Mouse (Mus musculus) neural tube, embryonic 10.5 days (tissue): ENCODE results near the gene Cd163.
"Not testable (repeated sequence)": the region's sequence is repeated elsewhere in the genome, so short reads cannot be mapped to it uniquely, and the experiment has no call there.

Experiments used
- DNase-seq: peaks from one replicate; pipeline ENCODE4 v3.0.0-alpha.2; 2017; ENCODE audit warnings: low spot score; ENCODE audit errors: extremely low spot score

The Cd163 gene

GRCm38 (mm10) chr6:124304356-124304755 is at the start of gene Cd163:
Gene Cd163, plus strand, starts transcription at chr6:124304656.
- no peak for DNase-seq

DNA sequence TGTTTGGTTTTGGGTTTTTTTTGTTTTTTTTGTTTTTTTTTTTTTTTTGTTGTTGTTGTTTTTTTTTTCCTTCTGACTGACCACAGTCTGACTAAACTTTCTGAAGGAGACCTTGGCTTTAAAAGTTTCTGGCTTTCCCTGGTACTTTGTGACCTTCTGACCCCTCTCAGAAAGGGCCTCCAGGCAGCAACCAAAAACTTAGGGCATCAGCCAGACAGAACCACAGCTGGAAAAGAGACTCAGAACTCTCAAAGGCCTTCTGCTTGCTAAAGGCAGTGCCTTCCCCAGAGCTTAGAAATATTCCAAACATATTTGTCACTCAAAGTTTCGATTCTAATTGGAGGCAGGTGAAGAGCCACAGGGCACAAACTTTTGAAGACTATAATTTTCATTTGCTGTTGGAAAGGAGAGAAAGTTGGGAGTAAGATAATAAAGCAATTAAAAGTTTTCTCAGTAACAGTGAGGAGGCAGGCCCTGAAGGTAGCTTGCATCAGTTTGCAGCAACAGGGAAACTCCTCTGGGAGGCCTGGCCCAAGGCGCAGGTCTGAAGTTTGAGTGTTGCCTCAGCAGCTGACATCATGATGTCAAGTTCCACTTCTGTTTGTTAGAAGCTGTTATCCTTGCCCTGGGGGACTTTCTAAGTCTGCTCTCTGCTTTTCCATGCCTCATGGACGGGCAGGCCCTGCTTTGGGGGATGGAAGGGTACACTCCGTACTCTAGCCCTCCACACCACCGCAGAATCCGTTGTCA is 48.6 kb upstream of the Cd163 start:
- DNase-seq: no peak

DNA sequence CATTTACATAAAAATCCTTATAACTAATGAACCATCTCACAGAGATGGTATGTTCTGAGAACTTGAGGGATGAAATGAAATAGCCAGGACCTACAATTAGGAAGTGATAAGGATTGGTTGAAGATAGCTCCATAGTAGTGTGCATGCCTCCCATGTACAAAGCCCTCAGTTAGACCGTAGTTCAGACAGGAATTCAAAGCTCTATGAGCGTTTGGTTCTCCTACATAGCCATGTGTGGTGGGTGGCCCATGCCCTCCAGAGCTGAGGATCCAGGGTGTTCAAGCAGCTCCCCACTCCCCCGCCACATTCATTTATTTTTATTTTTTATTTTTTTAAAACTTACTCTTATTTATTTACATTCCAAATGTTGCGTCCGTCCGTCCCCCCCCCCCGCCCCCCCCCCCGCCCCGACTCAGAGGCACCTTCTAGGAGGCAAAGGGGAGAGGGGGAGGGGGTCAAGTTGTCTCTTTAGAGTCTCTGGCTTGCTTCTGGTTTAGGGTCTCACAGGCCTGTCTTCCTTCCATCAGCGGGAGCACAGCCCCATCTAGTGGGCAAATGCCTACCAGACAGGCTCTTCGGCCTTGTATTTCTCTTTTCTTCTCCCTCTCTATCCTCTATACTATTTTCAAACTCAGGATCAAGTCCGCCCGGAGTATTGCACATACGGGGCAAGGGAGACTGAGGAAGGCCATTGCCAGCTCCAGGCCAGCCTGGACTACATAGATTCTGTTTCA is 44.1 kb upstream of the Cd163 start:
- DNase-seq: peak; percentile 81

GRCm38 (mm10) chr6:124262696-124263095 is 41.8 kb upstream of the Cd163 start:
- peak; percentile 59 for DNase-seq

- DNase-seq: no peak
Measured at GRCm38 (mm10) chr6:124273231-124273880, 31.1 kb upstream of the Cd163 start.

- DNase-seq: no peak
Measured at GRCm38 (mm10) chr6:124277641-124278040, 26.8 kb upstream of the Cd163 start.

GRCm38 (mm10) chr6:124278291-124278690 is 26.2 kb upstream of the Cd163 start:
- DNase-seq: no peak

GRCm38 (mm10) chr6:124282731-124283130 is 21.7 kb upstream of the Cd163 start:
- DNase-seq: no peak

GRCm38 (mm10) chr6:124297378-124297777 is 7.1 kb upstream of the Cd163 start:
- DNase-seq: not testable (repeated sequence)

GRCm38 (mm10) chr6:124301447-124302192 is 2.8 kb upstream of the Cd163 start:
- DNase-seq: no peak

GRCm38 (mm10) chr6:124308935-124309334 is 4.5 kb downstream of the Cd163 start:
- DNase-seq: no peak

- DNase-seq: no peak
Measured at GRCm38 (mm10) chr6:124312292-124312691, 7.8 kb downstream of the Cd163 start.

- DNase-seq: no peak
Measured at GRCm38 (mm10) chr6:124320371-124320770, 15.9 kb downstream of the Cd163 start.

- DNase-seq: no peak
Measured at GRCm38 (mm10) chr6:124321481-124322475, 17.3 kb downstream of the Cd163 start.

- DNase-seq: no peak
Measured at GRCm38 (mm10) chr6:124328394-124328991, 24.0 kb downstream of the Cd163 start.

- DNase-seq: no peak
Measured at GRCm38 (mm10) chr6:124329622-124330021, 25.2 kb downstream of the Cd163 start.

DNA sequence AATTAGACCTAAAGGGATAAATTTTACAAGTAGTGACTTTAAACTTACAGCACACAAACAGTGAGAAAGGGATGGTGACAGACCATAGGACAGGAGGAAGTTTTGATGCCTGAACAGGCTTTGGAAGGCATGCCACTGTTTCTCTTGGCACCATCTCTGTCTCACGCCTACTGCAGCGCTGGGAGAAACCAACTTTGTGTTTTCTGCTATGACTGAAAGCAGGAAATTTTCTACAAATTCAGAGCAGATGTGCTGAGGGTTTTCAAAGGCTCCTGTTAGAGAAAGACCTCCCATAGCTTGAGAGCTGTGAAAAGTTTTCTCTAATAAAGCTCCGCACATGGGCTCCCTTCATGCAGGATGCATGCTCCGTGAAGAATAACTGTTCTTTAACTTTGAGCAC is 40.6 kb downstream of the Cd163 start:
- no peak for DNase-seq

DNA sequence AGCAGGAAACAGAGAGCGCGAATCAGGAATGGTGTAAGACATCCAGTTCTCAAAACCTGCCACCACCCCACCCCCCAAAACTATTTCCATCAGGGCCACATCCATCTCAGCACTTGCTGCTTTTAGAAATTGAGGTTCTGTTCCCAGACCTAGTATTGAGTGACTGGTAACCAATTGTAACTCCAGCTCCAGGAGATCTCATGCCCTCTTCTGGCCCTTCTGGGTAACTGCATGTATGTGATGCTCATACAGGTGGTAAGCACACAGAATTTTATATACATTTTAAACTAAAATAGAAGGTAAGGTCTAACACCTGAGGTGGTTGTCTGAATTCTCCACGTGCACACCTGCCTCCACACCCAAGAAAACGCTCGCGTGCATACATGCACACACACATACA is 42.2 kb downstream of the Cd163 start:
- DNase-seq: no peak

- DNase-seq: no peak
Measured at GRCm38 (mm10) chr6:124353246-124353645, 48.8 kb downstream of the Cd163 start.

- DNase-seq: no peak
Measured at GRCm38 (mm10) chr6:124358953-124359352, 54.5 kb downstream of the Cd163 start.
